Mouse (Mus musculus) midbrain, embryonic 16.5 days (tissue): ENCODE measurements around the gene Cept1. TPM values are rescaled to one million over a fixed set of nuclear protein-coding genes. Genes with fewer than 3 reads are reported as not detected.
A peak's percentile ranks its signal among the peaks of the same experiment; 100 is the strongest.

Experiments used
- ATAC-seq: fragments of 200-750 bp; cut with Nextera tagmentation; 2 replicates; pipeline ENCODE4 v1.8.0; 2017; ENCODE audit warnings: moderate TSS enrichment
- H3K27ac ChIP-seq: fragments of 300-500 bp; sonication (generic); 2 replicates; pipeline ENCODE4 v1.5.1; 2014; ENCODE audit warnings: mild to moderate bottlenecking, low read length, mixed read lengths
- H3K27me3 ChIP-seq: fragments of 300-500 bp; sonication (generic); 2 replicates; pipeline ENCODE4 v1.6.1; 2014; ENCODE audit warnings: low read depth, low read length, mixed read lengths; ENCODE audit not compliant: control insufficient read depth, insufficient read depth
- H3K36me3 ChIP-seq: fragments of 300-500 bp; sonication (generic); 2 replicates; pipeline ENCODE4 v1.6.1; 2014; ENCODE audit warnings: mild to moderate bottlenecking, low read length, moderate library complexity, mixed read lengths; ENCODE audit not compliant: control insufficient read depth, insufficient read depth
- H3K4me1 ChIP-seq: fragments of 300-500 bp; sonication (generic); 2 replicates; pipeline ENCODE4 v1.6.1; 2014; ENCODE audit warnings: mild to moderate bottlenecking, low read length, mixed read lengths; ENCODE audit not compliant: control insufficient read depth, insufficient read depth
- H3K4me2 ChIP-seq: fragments of 300-500 bp; sonication (generic); 2 replicates; pipeline ENCODE4 v1.6.1; 2014; ENCODE audit warnings: mild to moderate bottlenecking, low read length, mixed read lengths
- H3K4me3 ChIP-seq: fragments of 300-500 bp; sonication (generic); 2 replicates; pipeline ENCODE4 v1.5.1; 2014; ENCODE audit warnings: low read depth, mild to moderate bottlenecking, low read length, moderate library complexity, mixed read lengths
- H3K9ac ChIP-seq: fragments of 300-500 bp; sonication (generic); 2 replicates; pipeline ENCODE4 v1.6.1; 2014; ENCODE audit warnings: low read depth, low read length, mixed read lengths
- H3K9me3 ChIP-seq: fragments of 300-500 bp; sonication (generic); replicated peaks from 2 replicates; pipeline ENCODE4 v1.6.1; 2014; ENCODE audit warnings: mild to moderate bottlenecking, low read length, mixed read lengths; ENCODE audit not compliant: control insufficient read depth, poor library complexity, severe bottlenecking
- WGBS: fragments of 180-500 bp; shearing (Covaris S2); extraction: QIAGEN DNeasy Blood & Tissue Kit; methylation state at CpG from one replicate; pipeline ENCODE4 v1.1.7; 2014; 5-methylcytosine and 5-hydroxymethylcytosine counted together
- polyA plus RNA-seq: library from polyadenylated mRNA; unstranded; fragments of >200 nt; fragmentation: Nextera tagmentation; extraction: Ambion mirVana; gene quantifications from 2 replicates; pipeline ENCODE4 v1.2.1, GENCODE M21; 2015

Gene Cept1
- polyA plus RNA-seq, 1 experiment from 2014 or later: 51.1 TPM

DNA sequence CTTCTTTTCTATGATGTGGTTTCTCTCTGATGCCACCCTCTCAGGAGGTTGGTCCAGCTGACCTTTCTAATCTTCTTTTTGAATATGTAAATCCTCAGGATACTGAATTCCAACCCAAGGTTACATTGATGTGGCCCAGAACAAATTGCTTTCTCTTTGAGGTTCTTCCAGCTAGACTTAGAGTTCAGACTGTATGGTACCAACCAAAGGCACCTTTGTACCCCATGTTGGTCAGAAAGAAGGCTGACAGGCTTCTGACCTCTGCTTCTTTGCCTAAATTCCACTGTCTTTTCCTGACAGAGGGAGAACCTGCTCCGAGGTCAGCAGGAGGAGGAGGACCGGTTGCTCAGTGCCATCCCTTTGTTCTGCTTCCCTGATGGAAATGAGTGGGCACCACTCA is 60.1 kb downstream of the Cept1 start:
- Histone ChIP-seq H3K27ac (no peak overlapping the region), H3K27me3 (no peaks in the 10 kb centered on the region), H3K4me1 (no peaks in the 10 kb centered on the region), H3K4me3 (no peak overlapping the region), H3K36me3 (no peaks in the 10 kb centered on the region), H3K9ac (no peak overlapping the region), H3K9me3 (no peaks in the 10 kb centered on the region), H3K4me2 (no peak overlapping the region)
- no peak for ATAC-seq
- 79% methylated on average over 2 of the region's 2 CpGs for WGBS

DNA sequence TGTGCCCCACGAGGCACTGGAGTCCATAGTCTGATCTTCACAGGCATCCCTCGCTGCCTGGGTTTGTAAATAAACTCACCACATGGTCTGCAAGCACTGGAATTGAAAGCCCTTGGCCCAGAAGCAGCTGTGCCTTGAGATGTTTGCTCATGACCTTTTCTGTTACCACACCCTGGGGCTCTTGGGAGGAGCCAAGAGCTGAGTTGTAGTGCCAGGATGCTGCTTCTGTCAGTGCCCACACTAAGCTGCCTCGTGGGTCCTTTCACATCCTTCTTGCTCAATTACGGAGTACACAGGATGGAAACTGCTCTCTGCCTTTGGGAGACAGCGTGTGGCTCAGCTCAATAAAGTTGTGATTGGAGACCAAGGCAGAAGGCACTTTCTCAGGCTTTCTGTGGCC is 61.8 kb downstream of the Cept1 start:
- Histone ChIP-seq H3K27me3 (no peaks in the 10 kb centered on the region), H3K4me2 (no peak overlapping the region), H3K4me1 (no peaks in the 10 kb centered on the region), H3K36me3 (no peaks in the 10 kb centered on the region), H3K9ac (no peak overlapping the region), H3K27ac (no peak overlapping the region), H3K9me3 (no peaks in the 10 kb centered on the region), H3K4me3 (no peak overlapping the region)
- ATAC-seq: no peak
- 75% methylated on average over 5 of the region's 5 CpGs for WGBS

DNA sequence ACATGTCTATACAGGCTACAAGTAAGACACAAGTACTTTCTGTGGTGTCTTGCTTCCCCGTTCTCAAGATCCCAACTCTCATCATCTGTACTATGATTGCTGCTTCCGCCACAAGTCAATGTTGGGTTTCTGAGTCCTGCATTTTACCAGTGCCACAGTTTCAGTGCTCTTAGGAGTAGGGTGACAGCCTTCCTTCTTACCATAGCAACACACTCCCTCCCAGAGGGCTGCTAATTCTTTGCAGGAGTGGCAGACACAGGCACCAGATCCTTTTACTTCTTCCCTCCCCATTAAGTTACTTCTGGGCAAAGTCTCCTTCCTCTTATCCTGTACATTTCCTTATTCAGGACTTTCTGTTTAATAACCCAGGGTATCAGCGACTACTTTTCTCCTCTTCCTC is 62.7 kb downstream of the Cept1 start:
- no peak overlapping the region for H3K4me3 ChIP-seq
- H3K36me3 ChIP-seq: no peaks in the 10 kb centered on the region
- no peak overlapping the region for H3K27ac ChIP-seq
- no peaks in the 10 kb centered on the region for H3K27me3 ChIP-seq
- no peak overlapping the region for H3K4me2 ChIP-seq
- no peak overlapping the region for H3K9ac ChIP-seq
- ATAC-seq: no peak
- 90% methylated on average over 3 of the region's 3 CpGs for WGBS
- no peaks in the 10 kb centered on the region for H3K4me1 ChIP-seq
- no peaks in the 10 kb centered on the region for H3K9me3 ChIP-seq

GRCm38 (mm10) chr3:106483796-106484405 is 63.7 kb downstream of the Cept1 start:
- H3K4me3 ChIP-seq: no peak overlapping the region
- no peak for ATAC-seq
- no peaks in the 10 kb centered on the region for H3K27me3 ChIP-seq
- no peak overlapping the region for H3K4me2 ChIP-seq
- no peaks in the 10 kb centered on the region for H3K36me3 ChIP-seq
- no peaks in the 10 kb centered on the region for H3K9me3 ChIP-seq
- WGBS: 83% methylated on average over 4 of the region's 4 CpGs
- no peak overlapping the region for H3K27ac ChIP-seq
- H3K4me1 ChIP-seq: no peaks in the 10 kb centered on the region
- no peak overlapping the region for H3K9ac ChIP-seq

- Histone ChIP-seq H3K9ac (no peak overlapping the region), H3K4me1 (no peaks in the 10 kb centered on the region), H3K9me3 (no peaks in the 10 kb centered on the region), H3K4me3 (no peak overlapping the region), H3K36me3 (no peaks in the 10 kb centered on the region), H3K27ac (no peak overlapping the region), H3K27me3 (no peaks in the 10 kb centered on the region), H3K4me2 (peak overlapping the region; percentile 92; the same call in 1 of the 2 replicates)
- 72% methylated on average over 7 of the region's 7 CpGs for WGBS
- ATAC-seq: no peak
Observed at GRCm38 (mm10) chr3:106483297-106483696, 64.3 kb downstream of the Cept1 start.

GRCm38 (mm10) chr3:106482281-106483081 is 65.1 kb downstream of the Cept1 start, which contains the start of gene Dennd2d:
Dennd2d (plus strand) TSS chr3:106482405.
- 1% methylated on average over 42 of the region's 44 CpGs for WGBS
- Histone ChIP-seq H3K4me2 (peak within 1 kb of the TSS; percentile 92), H3K36me3 (no peaks in the 10 kb centered on the region), H3K27ac (no peak within 1 kb of the TSS), H3K9me3 (no peaks in the 10 kb centered on the region), H3K9ac (peak within 1 kb of the TSS; percentile 53), H3K27me3 (no peaks in the 10 kb centered on the region), H3K4me1 (no peaks in the 10 kb centered on the region), H3K4me3 (peak within 1 kb of the TSS; percentile 55)
- peak; percentile 71 for ATAC-seq

GRCm38 (mm10) chr3:106476863-106477262 is 70.7 kb downstream of the Cept1 start:
- H3K4me2 ChIP-seq: no peak overlapping the region
- H3K27ac ChIP-seq: no peak overlapping the region
- ATAC-seq: no peak
- no peaks in the 10 kb centered on the region for H3K36me3 ChIP-seq
- WGBS: 83% methylated on average over 1 of the region's 1 CpGs
- H3K4me1 ChIP-seq: no peaks in the 10 kb centered on the region
- no peaks in the 10 kb centered on the region for H3K27me3 ChIP-seq
- H3K9me3 ChIP-seq: no peaks in the 10 kb centered on the region
- no peak overlapping the region for H3K4me3 ChIP-seq
- H3K9ac ChIP-seq: no peak overlapping the region

DNA sequence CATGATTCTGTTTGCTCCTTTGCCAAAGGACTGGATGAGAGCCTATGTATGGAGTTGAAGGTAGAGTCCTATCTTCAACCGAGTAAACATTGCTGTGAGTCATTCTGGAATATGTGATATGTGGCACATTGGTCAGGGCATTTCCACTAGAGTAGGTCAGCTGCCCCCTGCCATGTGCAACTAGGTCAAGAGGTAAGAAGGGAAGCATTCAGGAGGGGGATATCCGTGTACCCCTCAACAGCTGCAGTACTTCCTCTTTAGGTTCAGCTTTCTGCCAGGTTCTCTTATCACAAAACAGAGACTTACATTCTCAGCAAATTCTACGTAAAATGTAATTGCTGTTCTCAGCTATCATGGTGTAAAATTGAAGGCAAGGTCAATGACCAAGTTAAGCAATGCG is 73.4 kb downstream of the Cept1 start:
- no peak overlapping the region for H3K27ac ChIP-seq
- WGBS: 94% methylated on average over 4 of the region's 4 CpGs

GRCm38 (mm10) chr3:106464750-106465149 is 82.9 kb downstream of the Cept1 start:
- 89% methylated on average over 1 of the region's 1 CpGs for WGBS
- no peak for ATAC-seq
- H3K9me3 ChIP-seq: no peaks in the 10 kb centered on the region

More for the DNA sequence above, 73.4 kb downstream of the Cept1 start:
- H3K9ac ChIP-seq: no peak overlapping the region
- no peak for ATAC-seq
- H3K4me3 ChIP-seq: no peak overlapping the region
- no peaks in the 10 kb centered on the region for H3K36me3 ChIP-seq
- no peaks in the 10 kb centered on the region for H3K9me3 ChIP-seq
- no peaks in the 10 kb centered on the region for H3K4me1 ChIP-seq
- H3K4me2 ChIP-seq: no peak overlapping the region
- H3K27me3 ChIP-seq: no peaks in the 10 kb centered on the region

More at GRCm38 (mm10) chr3:106464750-106465149, 82.9 kb downstream of the Cept1 start:
- Histone ChIP-seq H3K27ac (no peak overlapping the region), H3K9ac (no peak overlapping the region), H3K36me3 (no peaks in the 10 kb centered on the region), H3K27me3 (no peaks in the 10 kb centered on the region), H3K4me3 (no peak overlapping the region), H3K4me2 (no peak overlapping the region), H3K4me1 (no peaks in the 10 kb centered on the region)
